Mouse (Mus musculus): ENCODE results near the gene Pom121l2. TPM values are rescaled to one million over a fixed set of nuclear protein-coding genes. Genes with fewer than 3 reads are reported as not detected.
A peak's percentile ranks its signal among the peaks of the same experiment; 100 is the strongest.

Gene Pom121l2
- polyA plus RNA-seq, 1 experiment from 2014 or later: not detected

- H3K36me3 ChIP-seq: no peaks in the 10 kb centered on the region
- no peak for ATAC-seq (ENCODE audit: low FRiP score)
- H3K9me3 ChIP-seq (replicated peaks): no peaks in the 10 kb centered on the region
- H3K27ac ChIP-seq (replicated peaks): no peak overlapping the region
- H3K4me3 ChIP-seq (replicated peaks): peak overlapping the region; percentile 14
- peak overlapping the region; percentile 42 for H3K4me2 ChIP-seq
- no peak overlapping the region for H3K9ac ChIP-seq (replicated peaks)
- WGBS: 1% methylated on average over 21 of the region's 21 CpGs
- H3K27me3 ChIP-seq (replicated peaks): peaks cover 78% of the 10 kb centered on the region
- peaks cover 14% of the 10 kb centered on the region for H3K4me1 ChIP-seq
Observed at GRCm38 (mm10) chr13:21995331-21995914, 14.4 kb downstream of the Pom121l2 start.

GRCm38 (mm10) chr13:21996101-21996839, 15.3 kb downstream of the Pom121l2 start:
- Histone ChIP-seq H3K36me3 (no peaks in the 10 kb centered on the region), H3K4me2 (peak overlapping the region; percentile 30), H3K4me1 (peaks cover 14% of the 10 kb centered on the region), H3K4me3 (replicated peaks) (0 out of 2 replicates have a peak overlapping the region, but pooled peaks have one; percentile 12), H3K27me3 (replicated peaks) (peaks cover 82% of the 10 kb centered on the region), H3K9ac (replicated peaks) (no peak overlapping the region), H3K27ac (replicated peaks) (no peak overlapping the region), H3K9me3 (replicated peaks) (no peaks in the 10 kb centered on the region)
- ATAC-seq (ENCODE audit: low FRiP score): no peak
- 3% methylated on average over 12 of the region's 12 CpGs for WGBS

- no peak for ATAC-seq (ENCODE audit: low FRiP score)
- Histone ChIP-seq H3K9me3 (replicated peaks) (no peaks in the 10 kb centered on the region), H3K36me3 (no peaks in the 10 kb centered on the region), H3K4me1 (peaks cover 14% of the 10 kb centered on the region), H3K27me3 (replicated peaks) (peaks cover 84% of the 10 kb centered on the region), H3K4me3 (replicated peaks) (0 out of 2 replicates have a peak overlapping the region, but pooled peaks have one; percentile 12), H3K4me2 (peak overlapping the region; percentile 30), H3K27ac (replicated peaks) (no peak overlapping the region), H3K9ac (replicated peaks) (no peak overlapping the region)
- WGBS: under 1% methylated on average over 13 of the region's 13 CpGs
Observed at GRCm38 (mm10) chr13:21996840-21997185, 15.8 kb downstream of the Pom121l2 start.

GRCm38 (mm10) chr13:21997201-21997820, 16.3 kb downstream of the Pom121l2 start:
- Histone ChIP-seq H3K9me3 (replicated peaks) (no peaks in the 10 kb centered on the region), H3K9ac (replicated peaks) (no peak overlapping the region), H3K36me3 (no peaks in the 10 kb centered on the region), H3K4me2 (peak overlapping the region; percentile 30; the same call in 1 of the 2 replicates), H3K4me1 (peaks cover 14% of the 10 kb centered on the region), H3K4me3 (replicated peaks) (0 out of 2 replicates have a peak overlapping the region, but pooled peaks have one; percentile 12), H3K27me3 (replicated peaks) (peaks cover 89% of the 10 kb centered on the region), H3K27ac (replicated peaks) (no peak overlapping the region)
- WGBS: 1% methylated on average over 21 of the region's 21 CpGs
- no peak for ATAC-seq (ENCODE audit: low FRiP score)

- no peak overlapping the region for H3K9ac ChIP-seq (replicated peaks)
- WGBS: 10% methylated on average over 4 of the region's 4 CpGs
- no peak overlapping the region for H3K27ac ChIP-seq (replicated peaks)
- H3K9me3 ChIP-seq (replicated peaks): no peaks in the 10 kb centered on the region
- H3K4me1 ChIP-seq: peaks cover 14% of the 10 kb centered on the region
- H3K27me3 ChIP-seq (replicated peaks): peaks cover 92% of the 10 kb centered on the region
- H3K36me3 ChIP-seq: no peaks in the 10 kb centered on the region
- no peak for ATAC-seq (ENCODE audit: low FRiP score)
- no peak overlapping the region for H3K4me3 ChIP-seq (replicated peaks)
- H3K4me2 ChIP-seq: no peak overlapping the region
Observed at GRCm38 (mm10) chr13:21997821-21998220, 16.8 kb downstream of the Pom121l2 start.

GRCm38 (mm10) chr13:21998412-21998811, 17.4 kb downstream of the Pom121l2 start:
- no peak overlapping the region for H3K4me3 ChIP-seq (replicated peaks)
- 20% methylated on average over 3 of the region's 3 CpGs for WGBS
- H3K27ac ChIP-seq (replicated peaks): no peak overlapping the region
- H3K4me1 ChIP-seq: peaks cover 14% of the 10 kb centered on the region
- H3K9ac ChIP-seq (replicated peaks): no peak overlapping the region
- no peaks in the 10 kb centered on the region for H3K9me3 ChIP-seq (replicated peaks)
- peaks cover 95% of the 10 kb centered on the region for H3K27me3 ChIP-seq (replicated peaks)
- ATAC-seq (ENCODE audit: low FRiP score): no peak
- H3K36me3 ChIP-seq: no peaks in the 10 kb centered on the region
- no peak overlapping the region for H3K4me2 ChIP-seq

GRCm38 (mm10) chr13:21999147-21999546, 18.2 kb downstream of the Pom121l2 start:
- Histone ChIP-seq H3K27ac (replicated peaks) (no peak overlapping the region), H3K4me2 (no peak overlapping the region), H3K9me3 (replicated peaks) (no peaks in the 10 kb centered on the region), H3K9ac (replicated peaks) (no peak overlapping the region), H3K36me3 (no peaks in the 10 kb centered on the region), H3K4me1 (peaks cover 14% of the 10 kb centered on the region), H3K4me3 (replicated peaks) (no peak overlapping the region), H3K27me3 (replicated peaks) (peaks cover 95% of the 10 kb centered on the region)
- no peak for ATAC-seq (ENCODE audit: low FRiP score)
- WGBS: 32% methylated on average over 4 of the region's 4 CpGs

GRCm38 (mm10) chr13:22001346-22001745, 20.4 kb downstream of the Pom121l2 start:
- Histone ChIP-seq H3K4me2 (no peak overlapping the region), H3K4me1 (peaks cover 17% of the 10 kb centered on the region), H3K4me3 (replicated peaks) (no peak overlapping the region), H3K36me3 (no peaks in the 10 kb centered on the region), H3K9ac (replicated peaks) (no peak overlapping the region), H3K9me3 (replicated peaks) (no peaks in the 10 kb centered on the region), H3K27ac (replicated peaks) (no peak overlapping the region), H3K27me3 (replicated peaks) (peaks cover 100% of the 10 kb centered on the region)
- no peak for ATAC-seq (ENCODE audit: low FRiP score)
- 63% methylated on average over 2 of the region's 2 CpGs for WGBS

- ATAC-seq (ENCODE audit: low FRiP score): no peak
- H3K27me3 ChIP-seq (replicated peaks): peaks cover 100% of the 10 kb centered on the region
- no peaks in the 10 kb centered on the region for H3K36me3 ChIP-seq
- H3K27ac ChIP-seq (replicated peaks): no peak overlapping the region
- H3K9me3 ChIP-seq (replicated peaks): no peaks in the 10 kb centered on the region
- H3K4me3 ChIP-seq (replicated peaks): no peak overlapping the region
- no peak overlapping the region for H3K9ac ChIP-seq (replicated peaks)
- H3K4me1 ChIP-seq: peaks cover 21% of the 10 kb centered on the region
- WGBS: 18% methylated on average over 5 of the region's 5 CpGs
- no peak overlapping the region for H3K4me2 ChIP-seq
Observed at GRCm38 (mm10) chr13:22001823-22002222, 20.8 kb downstream of the Pom121l2 start.

GRCm38 (mm10) chr13:22005605-22006333, 24.8 kb downstream of the Pom121l2 start:
- 0 out of 2 replicates have a peak overlapping the region, but pooled peaks have one; percentile 8 for H3K9ac ChIP-seq (replicated peaks)
- peaks cover 100% of the 10 kb centered on the region for H3K27me3 ChIP-seq (replicated peaks)
- no peak overlapping the region for H3K27ac ChIP-seq (replicated peaks)
- H3K36me3 ChIP-seq: no peaks in the 10 kb centered on the region
- under 1% methylated on average over 45 of the region's 45 CpGs for WGBS
- peaks cover 17% of the 10 kb centered on the region for H3K4me1 ChIP-seq
- ATAC-seq (ENCODE audit: low FRiP score): peak; percentile 53
- H3K9me3 ChIP-seq (replicated peaks): no peaks in the 10 kb centered on the region
- H3K4me3 ChIP-seq (replicated peaks): peak overlapping the region; percentile 36
- H3K4me2 ChIP-seq: peak overlapping the region; percentile 64

GRCm38 (mm10) chr13:22006334-22007120, 25.5 kb downstream of the Pom121l2 start:
- Histone ChIP-seq H3K27ac (replicated peaks) (no peak overlapping the region), H3K36me3 (no peaks in the 10 kb centered on the region), H3K27me3 (replicated peaks) (peaks cover 98% of the 10 kb centered on the region), H3K4me2 (peak overlapping the region; percentile 64), H3K9ac (replicated peaks) (0 out of 2 replicates have a peak overlapping the region, but pooled peaks have one; percentile 8), H3K9me3 (replicated peaks) (no peaks in the 10 kb centered on the region), H3K4me1 (peaks cover 17% of the 10 kb centered on the region), H3K4me3 (replicated peaks) (peak overlapping the region; percentile 36)
- ATAC-seq (ENCODE audit: low FRiP score): peak; percentile 21; the same call in 1 of the 2 replicates
- WGBS: under 1% methylated on average over 38 of the region's 38 CpGs
